Mouse (Mus musculus) thymus, postnatal 36 days (tissue): Measurements from ENCODE around the gene 2210408I21Rik.

ENCODE experiments used
- DNase-seq, 2 experiments: peaks; one replicate each; pipeline ENCODE4 v3.0.0; 2022; ENCODE audit warnings: mixed read lengths in 2 of 2

Gene 2210408I21Rik

GRCm38 (mm10) chr13:77278659-77279413 is 143.5 kb downstream of the 2210408I21Rik start:
- no peak for DNase-seq

- DNase-seq: no peak
These were observed 160.2 kb downstream of the 2210408I21Rik start for GRCm38 (mm10) chr13:77295519-77295918.

DNA sequence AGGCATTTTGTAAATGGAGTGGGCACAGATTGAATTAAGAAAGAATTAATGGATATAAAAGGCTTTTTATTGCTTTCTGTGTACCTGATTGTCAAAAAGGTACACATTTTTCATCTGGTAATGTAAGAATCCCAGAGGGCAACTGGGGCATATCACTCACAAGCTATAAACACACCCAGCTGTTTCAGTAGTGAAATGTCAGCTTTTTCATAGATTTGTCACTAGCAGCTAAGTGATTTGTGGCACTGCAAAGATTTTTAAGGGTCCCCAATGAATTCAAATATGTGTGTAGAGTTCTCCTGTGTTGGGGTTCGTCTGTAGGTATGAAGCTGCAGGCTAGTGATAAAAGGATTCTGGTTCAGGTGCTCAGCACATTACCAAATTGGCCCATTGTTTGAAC is 188.8 kb downstream of the 2210408I21Rik start:
- DNase-seq: no peak

DNA sequence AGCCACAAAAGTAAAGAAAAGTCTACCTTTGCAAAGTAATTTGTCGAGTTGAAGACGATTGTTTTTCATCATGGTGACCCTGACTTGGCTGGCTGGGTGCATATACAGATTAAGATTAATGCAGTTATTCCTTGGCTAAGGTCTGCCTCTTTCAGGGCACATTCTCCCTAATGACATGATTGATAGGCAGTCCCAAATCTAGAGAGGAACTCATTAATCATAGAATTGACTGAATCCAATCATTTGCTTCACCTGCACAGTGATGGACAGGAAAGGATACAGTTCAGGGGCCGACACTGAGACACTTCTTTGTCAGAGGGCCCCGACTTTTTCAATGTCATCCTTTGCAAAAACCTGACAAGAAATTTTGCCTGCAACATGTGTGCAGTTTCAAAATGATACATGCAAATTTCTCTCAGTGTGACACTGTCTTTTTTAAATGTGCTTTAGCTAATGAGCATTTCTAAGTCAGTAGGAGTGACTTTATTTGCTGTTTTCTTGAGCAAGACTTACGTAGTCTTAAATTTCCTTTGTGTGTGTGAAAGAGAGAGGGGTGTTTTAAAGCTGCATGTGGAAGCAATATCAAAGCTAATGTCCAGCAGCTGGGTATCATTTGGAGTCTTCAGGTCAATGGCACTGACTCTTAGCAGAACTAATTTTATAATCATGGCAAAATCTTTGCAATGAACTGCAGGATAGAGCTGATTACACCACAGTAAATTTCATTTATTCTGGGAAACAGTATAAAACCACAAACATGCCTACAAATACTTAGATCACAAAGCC is 191.0 kb downstream of the 2210408I21Rik start:
- no peak for DNase-seq

DNA sequence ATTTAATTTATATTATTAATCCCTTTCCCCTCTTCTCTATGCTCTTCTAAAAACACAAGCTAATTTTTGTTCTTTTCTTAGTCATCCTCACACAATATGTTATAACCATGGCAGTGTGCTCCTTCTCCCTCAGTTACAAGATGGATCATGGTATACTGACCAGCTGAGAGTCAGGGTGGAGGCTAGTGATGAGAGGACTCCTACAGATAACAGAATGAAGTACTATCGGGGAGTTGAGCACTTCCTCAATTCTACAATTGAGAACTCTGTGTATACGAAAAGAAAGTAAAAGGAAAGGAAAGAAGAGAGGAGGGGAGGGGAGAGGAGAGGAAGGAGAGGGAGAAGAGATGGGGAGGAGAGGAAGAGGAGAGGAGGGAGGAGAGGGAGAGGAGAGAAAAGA is 206.8 kb downstream of the 2210408I21Rik start:
- no peak for DNase-seq

GRCm38 (mm10) chr13:77385448-77385970 is 250.2 kb downstream of the 2210408I21Rik start:
- DNase-seq: no peak

- DNase-seq: no peak
These were observed 250.7 kb downstream of the 2210408I21Rik start for GRCm38 (mm10) chr13:77386001-77386400.

DNA sequence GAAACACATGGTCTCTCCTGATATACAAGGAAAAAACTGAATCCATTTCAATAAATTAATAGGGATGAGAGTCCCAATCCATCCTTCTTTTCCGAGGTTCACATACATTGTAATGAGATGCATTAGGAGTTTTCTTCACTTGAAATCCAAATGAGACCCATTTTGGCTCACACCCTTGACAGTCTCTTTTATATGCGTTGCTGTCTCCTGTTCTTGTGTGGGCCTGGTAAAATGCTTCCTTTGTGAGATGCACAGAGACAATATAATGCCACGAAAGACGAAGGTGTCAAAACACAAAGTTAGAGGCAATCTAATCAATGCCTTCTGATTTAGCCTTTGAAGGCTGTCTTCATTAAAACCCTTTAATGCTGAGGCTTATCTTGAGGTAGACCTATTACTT is 252.8 kb downstream of the 2210408I21Rik start:
- no peak for DNase-seq

- no peak for DNase-seq
These were observed 253.9 kb downstream of the 2210408I21Rik start for GRCm38 (mm10) chr13:77389209-77389608.

DNA sequence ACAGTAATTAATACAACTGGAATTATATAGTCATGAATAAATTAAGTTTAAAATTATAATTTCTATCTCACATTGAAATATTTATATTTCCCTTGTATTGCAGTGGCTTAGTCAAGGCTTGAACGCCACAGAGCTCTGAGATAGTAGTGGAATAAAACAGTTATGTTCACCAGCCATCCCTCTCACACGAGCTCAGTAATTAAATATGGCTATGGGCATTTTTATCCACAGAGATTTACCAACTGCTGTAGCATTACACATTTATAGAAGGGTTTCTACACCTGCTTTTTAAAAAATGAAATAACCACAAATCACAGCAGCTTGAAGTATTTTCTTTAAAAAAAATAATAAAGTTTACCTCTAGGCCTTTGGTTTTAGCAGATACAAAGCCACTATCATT is 261.0 kb downstream of the 2210408I21Rik start:
- DNase-seq: no peak

- no peak for DNase-seq
These were observed 261.6 kb downstream of the 2210408I21Rik start for GRCm38 (mm10) chr13:77396981-77397380.

DNA sequence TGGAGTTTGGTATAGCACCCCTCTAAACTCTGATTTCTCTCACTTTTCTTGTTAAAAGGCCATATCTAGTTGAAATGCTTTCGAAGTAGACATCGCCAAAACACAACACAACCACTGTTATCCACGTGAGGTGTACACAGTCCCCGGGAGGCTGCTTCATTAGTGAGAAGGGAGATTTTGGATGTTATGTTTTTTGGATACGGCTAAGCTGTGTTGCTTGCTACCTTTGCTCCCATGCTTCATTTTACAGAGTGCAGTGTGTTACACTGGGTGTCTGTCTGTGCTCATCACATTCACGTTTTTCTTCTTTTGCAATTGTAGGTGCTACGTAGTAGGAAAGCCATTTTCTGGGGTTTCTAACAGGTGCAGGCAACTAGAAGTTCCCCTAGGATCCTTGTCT is 262.3 kb downstream of the 2210408I21Rik start:
- DNase-seq: no peak

GRCm38 (mm10) chr13:77398477-77398876 is 263.1 kb downstream of the 2210408I21Rik start:
- DNase-seq: no peak

- no peak for DNase-seq
These were observed 265.4 kb downstream of the 2210408I21Rik start for GRCm38 (mm10) chr13:77400762-77401161.

GRCm38 (mm10) chr13:77408530-77408929 is 273.2 kb downstream of the 2210408I21Rik start:
- no peak for DNase-seq

DNA sequence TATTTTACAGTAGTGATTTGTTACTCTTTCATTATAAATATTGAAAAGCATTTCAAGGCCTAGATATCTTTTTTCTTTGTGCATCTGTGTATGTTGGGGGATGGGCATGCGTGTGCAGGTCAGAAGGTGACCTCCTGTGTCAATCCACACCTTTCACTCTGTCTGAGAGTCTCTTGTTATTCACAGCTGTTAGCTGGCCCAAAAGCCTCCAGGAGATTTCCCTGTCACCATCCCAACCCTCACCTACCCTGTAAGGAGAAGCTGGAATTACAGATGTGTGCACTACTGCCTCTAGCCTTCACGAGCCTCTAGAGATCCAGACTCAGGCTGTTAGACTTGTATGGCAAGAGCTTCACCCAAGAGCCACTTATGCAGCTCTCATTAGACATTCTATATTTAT is 274.5 kb downstream of the 2210408I21Rik start:
- DNase-seq: no peak

- no peak for DNase-seq
These were observed 277.5 kb downstream of the 2210408I21Rik start for GRCm38 (mm10) chr13:77412829-77413228.

DNA sequence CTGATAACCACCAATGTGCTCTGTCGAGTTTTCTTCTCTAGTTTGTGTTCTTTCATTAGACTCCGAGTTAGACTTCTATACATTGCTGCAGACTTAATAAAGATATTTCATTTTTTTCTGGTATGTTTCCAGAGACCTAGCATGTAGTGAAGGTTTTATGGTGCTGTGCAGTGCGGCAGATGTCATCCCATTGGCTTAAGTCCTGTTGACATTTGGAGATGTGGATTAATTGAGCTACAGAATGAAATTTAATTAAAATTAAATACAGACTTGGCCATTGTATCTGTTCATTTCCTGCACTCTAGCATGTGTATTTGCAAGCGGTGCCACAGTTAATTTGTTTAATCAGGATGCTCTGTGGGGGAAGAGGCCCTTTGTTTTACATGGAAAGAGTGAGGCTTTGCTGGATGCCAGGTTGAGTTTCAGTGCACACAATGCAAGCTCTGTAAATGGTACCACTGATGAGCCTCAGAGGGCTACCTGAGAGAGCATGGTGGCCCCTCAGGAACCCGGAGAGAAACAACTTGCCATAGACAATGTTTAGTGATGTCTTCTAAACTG is 314.7 kb downstream of the 2210408I21Rik start:
- no peak for DNase-seq

DNA sequence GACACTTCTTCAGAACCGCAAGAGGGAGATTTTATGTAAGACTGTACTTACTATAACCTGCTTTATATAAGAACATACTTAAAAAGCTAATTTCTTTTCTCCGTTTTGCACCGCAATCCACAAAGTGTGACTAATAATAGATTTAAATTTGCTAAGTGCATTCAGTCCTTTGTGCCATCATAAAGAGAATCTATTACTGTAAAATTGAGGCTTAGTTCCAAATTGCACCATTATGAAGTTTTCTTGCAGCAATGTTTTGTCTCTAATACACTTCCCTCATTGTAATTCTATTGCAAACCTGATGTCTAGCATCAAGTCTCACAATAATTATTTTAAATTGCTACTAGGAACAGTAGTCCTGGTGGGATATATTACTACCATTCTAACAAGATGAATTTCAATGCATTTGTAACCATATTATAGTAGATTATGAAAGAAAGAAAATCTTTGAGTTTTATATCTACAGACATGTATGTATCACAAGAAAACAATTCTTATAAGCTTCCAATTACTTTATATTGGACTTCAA is 334.8 kb downstream of the 2210408I21Rik start:
- DNase-seq: no peak

DNA sequence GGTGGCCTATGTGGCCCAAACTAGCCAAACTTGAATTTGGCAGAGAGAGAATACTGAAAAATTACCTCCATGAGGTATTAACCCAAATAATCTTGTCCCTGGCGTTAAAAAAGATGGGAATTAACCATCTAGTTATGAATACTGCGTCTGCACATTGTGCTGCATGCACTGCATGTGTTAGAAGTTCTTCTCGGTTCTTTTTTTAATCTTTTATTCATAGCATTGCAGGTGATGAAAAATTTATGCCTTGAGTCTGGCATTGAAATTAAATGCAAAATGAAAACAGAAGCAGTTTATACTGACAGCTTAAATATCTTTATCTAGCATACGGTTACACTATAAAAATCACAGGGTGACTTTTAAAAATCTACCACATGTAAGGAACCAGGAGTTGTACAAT is 341.1 kb downstream of the 2210408I21Rik start:
- no peak for DNase-seq

- no peak for DNase-seq
These were observed 343.2 kb downstream of the 2210408I21Rik start for GRCm38 (mm10) chr13:77478425-77479119.

DNA sequence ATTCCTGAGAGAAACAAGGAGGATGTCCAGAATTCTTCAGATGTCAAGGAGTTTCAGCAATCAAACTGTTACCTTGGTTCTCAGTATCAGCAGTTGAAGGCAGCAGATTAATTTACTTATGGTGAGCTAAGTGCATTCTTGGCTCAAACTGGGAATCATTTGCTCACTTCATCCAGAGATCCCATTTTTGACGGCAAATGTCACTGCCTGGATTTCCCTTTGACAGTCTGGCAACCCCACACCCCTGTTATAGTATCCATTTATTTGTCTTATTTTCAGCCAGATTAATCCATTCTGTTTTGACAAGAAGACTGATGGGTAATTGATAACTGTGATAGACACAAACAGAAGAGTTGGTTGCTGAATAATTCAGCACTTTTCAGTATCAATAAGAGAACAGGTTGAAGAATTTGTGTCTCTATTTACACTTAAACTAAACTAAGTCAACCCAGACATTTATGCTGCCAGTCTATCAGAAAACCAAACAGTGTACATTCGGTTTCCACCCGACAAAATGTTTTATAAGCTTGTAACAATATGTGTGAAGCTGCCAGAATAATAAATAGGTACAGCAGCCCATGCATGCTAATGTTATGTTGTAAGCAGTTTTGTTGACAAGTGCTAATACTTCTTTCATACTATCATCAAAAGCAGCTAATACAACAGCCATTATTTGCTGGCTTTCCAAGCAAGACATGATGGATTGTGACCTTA is 354.8 kb downstream of the 2210408I21Rik start:
- DNase-seq: no peak
